Mouse (Mus musculus) heart, postnatal 0 days (tissue): ENCODE measurements around the gene Nkd1.

Source experiments
- CTCF ChIP-seq: IDR thresholded peaks from 2 replicates; pipeline ENCODE4 v1.5.1; 2016; ENCODE audit warnings: antibody characterized with exemption, control low read depth, low read depth
- EP300 ChIP-seq: IDR thresholded peaks from 2 replicates; pipeline ENCODE4 v1.6.1; 2016; ENCODE audit warnings: antibody characterized with exemption, low read depth

DNA sequence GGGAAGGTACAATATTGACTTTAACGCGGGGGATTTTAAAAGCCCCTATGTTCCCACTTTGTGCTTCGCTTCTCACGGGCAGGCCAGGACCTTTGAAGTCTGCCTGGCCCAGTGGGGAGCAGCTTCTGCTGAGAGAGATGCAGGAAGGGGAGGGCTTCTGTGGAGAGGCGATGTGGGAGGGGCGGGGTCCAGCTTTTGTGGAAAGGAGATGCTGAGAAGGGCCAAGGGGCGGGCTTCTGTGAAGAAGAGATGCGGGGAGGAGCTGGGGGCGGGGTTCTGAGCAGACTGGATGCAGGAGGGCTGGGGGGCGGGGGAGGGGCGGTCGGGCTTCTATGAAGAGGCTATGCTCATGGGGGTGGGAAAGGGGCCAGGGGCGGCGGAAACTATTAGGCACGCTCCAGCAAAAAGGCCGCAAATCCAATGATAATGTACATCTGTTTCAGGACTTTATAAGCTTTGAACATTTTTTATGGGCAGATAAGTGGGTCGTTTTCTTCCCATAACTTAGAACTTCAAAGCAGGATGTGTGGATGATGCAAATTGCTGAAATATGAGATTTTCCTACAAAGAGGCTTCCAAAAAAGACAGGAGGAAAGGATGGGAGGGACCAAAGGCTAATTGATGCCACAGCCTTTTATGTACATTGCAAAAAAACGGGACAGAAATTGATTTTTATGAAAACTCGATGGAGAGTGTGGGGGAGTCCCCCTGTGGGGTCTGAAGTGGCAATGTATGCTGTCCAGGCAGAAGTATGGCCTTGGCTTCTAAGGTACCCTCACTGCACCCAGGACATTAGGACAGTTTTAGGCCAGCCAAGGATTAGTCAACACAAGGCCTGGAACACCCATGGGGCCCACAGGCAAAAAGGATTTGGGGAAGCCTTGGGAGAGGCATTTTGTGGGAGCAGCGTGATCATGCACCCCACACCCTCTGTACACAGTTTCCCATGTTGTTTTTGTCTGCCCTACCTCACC lies 83.2 kb downstream of the Nkd1 start:
- TF ChIP-seq EP300 (no peak), CTCF (no peak)
